Mouse (Mus musculus): Measurements from ENCODE around the gene Smarca1. TPM values are rescaled to one million over a fixed set of nuclear protein-coding genes. Genes with fewer than 3 reads are reported as not detected.

The Smarca1 gene
- polyA plus RNA-seq (2012; rRNA removed) = 1.9 and 2.1 TPM in 2 replicates

DNA sequence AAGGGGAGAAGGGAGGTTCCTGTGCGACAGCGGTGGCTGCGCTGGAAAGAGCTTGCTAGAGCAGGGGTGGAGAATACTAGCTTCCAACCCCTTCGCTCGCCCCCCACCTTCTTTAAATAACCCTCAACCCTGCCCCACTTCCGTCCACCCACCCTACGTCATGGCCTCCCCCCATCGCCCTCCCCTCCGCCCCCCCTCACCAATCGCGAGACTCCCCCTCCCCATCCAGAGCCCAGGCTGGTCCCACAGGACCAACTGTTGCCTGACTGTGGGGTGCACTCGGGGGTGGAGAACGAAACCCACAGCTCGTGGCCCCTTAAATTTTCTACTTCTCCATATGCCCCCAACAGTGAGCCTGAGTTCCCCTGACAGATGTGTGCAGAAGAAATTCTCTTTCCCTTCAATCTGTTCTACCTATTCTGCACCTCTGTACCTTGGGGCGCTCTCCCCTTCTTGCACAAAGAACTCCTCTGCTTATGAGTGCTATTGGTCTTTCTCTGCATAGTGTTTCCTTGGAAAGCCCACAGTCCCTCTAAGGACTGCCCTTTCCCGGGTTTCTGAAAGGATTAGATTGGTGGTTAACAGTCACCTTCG lies at the start of gene Smarca1:
TSS of gene Smarca1 (minus strand) at position 544 of the 594 bp plus-strand sequence.

DNA sequence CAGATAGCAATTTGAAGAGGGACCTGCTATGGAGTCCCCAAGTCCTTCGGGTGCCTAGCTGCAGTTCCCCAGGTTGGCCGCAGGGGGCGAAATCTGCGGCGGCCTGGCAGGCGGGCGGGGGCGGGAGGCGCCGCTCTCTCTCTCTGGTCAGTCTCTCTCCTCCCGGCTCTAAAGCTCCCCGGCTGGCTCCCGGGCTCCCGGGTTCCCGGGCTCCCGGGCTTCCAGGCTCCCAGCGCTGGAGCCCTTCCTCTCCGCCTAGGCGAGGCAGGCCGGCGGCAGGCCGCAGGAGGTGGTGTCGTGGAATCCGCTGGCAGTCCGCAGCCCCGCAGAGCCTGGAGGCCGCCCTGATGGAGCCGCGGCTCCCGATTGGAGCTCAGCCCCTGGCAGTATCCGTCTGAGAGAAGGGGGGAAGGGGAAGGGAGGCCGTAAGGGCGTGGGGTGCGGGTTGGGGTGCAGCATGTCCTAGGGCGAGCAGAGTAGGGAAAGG lies 19.6 kb upstream of the Smarca1 start, which contains the start of gene Ocrl:
TSS of gene Ocrl (plus strand) at position 82 of the 487 bp plus-strand sequence.

Other genes with a start within 250 kb of the Smarca1 start
- gene Ocrl, start 19.4 kb upstream of the Smarca1 start, polyA plus RNA-seq (2012; rRNA removed) = 4.5 and 5.3 TPM in 2 replicates
- 0.06 and 0.14 TPM in 2 replicates for gene Apln, start 141.9 kb upstream of the Smarca1 start, polyA plus RNA-seq (2012; rRNA removed)
- 0.01 and 0.06 TPM in 2 replicates for gene Xpnpep2, start 215.8 kb upstream of the Smarca1 start, polyA plus RNA-seq (2012; rRNA removed)